9 mouse cellular contexts compared by ENCODE assay signal in the genomic region with DNA sequence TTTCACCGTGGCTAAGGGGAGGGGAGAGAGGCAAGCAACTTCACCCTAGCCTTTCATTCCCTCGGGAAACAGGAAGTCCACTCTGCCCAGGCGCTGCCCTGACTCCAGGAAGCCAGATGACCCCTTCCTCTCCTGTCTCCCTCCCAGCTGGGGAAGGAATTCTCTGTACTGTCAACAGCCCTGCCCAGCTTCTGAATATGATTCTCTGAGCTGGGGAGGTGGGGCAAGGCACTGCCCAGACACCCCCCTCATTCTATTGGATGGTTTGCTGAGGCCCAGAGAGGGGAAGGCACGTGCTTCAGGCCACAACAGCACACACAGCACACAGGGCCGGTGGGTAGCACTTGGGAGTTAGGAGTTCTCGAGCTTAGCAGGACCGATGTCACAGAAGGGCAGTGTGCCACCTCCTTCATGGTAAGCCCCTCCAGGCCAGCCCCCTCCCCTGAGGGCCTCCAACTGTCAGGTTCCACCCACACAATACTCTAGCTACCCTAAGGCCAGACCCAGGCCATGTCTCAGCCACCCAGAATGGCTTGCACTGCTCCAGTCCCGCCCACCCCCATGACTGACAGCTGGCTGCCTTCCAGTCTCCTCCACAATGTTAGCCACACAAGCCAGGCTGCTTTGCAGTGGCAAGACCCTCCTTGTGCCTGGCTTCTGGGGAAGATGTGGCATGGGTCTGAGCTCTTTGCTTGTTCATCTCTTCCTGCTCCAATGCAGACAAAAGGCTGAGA. TPM values are rescaled to one million over a fixed set of nuclear protein-coding genes. Genes with fewer than 3 reads are reported as not detected.
DNase-seq lines count a peak whose midpoint lies in the region; ATAC-seq lines count a peak whose summit lies in the region.
"Had no signal": no experiment of that assay in that cellular context is flagged by ENCODE, and none has a peak within 500 bp of the region (broad histone marks: within the 10 kb centered on the region; RNA-seq: fewer than 3 reads in every experiment).

No protein-coding gene starts in this region.

- H3K27me3 ChIP-seq in limb, embryonic 13.5 days = no peaks in the 10 kb centered on the region
- H3K27me3 ChIP-seq in midbrain, embryonic 16.5 days (ENCODE audit: control insufficient read depth, insufficient read depth, low read depth, low read length) = no peaks in the 10 kb centered on the region

- no peaks in the 10 kb centered on the region for H3K9me3 ChIP-seq in limb, embryonic 13.5 days
- H3K9me3 ChIP-seq in midbrain, embryonic 16.5 days (replicated peaks; ENCODE audit: control insufficient read depth, low read length, poor library complexity, severe bottlenecking) = no peaks in the 10 kb centered on the region

- H3K4me1 ChIP-seq in limb, embryonic 13.5 days = peaks cover 46% of the 10 kb centered on the region
- H3K4me1 ChIP-seq in midbrain, embryonic 16.5 days (ENCODE audit: control insufficient read depth, insufficient read depth, low read length) = peaks cover 22% of the 10 kb centered on the region

- peak; percentile 70 for DNase-seq in adrenal gland, postnatal 10 days
- DNase-seq in adrenal gland, adult 8-10 months = no peak
- DNase-seq in embryo, embryonic 11 days = peak; percentile 70
- no peak for DNase-seq in T-cell, adult 2 months (ENCODE audit: low spot score)
- DNase-seq in spleen, postnatal 36 days (ENCODE audit: low spot score in 2 of 2) = no peak

- peak; percentile 44 to 49; a peak in 2 of 4 replicates for ATAC-seq in hematopoietic stem cell, adult 5-6 weeks (replicated peaks in 1 of 2; ENCODE audit: insufficient read depth in 1 of 2, low FRiP score in 2 of 2, low TSS enrichment in 1 of 2, low read depth in 1 of 2, poor library complexity in 2 of 2, severe bottlenecking in 2 of 2)
- ATAC-seq in limb, embryonic 13.5 days (ENCODE audit: low FRiP score, low read depth) = peak; percentile 34
- peak; percentile 57 for ATAC-seq in midbrain, embryonic 16.5 days

- no peak overlapping the region; the same call in 1 of the 2 replicates for H3K27ac ChIP-seq in limb, embryonic 13.5 days
- no peak overlapping the region for H3K27ac ChIP-seq in midbrain, embryonic 16.5 days (ENCODE audit: low read length)

- no peak overlapping the region for H3K4me3 ChIP-seq in limb, embryonic 13.5 days
- no peak overlapping the region for H3K4me3 ChIP-seq in midbrain, embryonic 16.5 days (ENCODE audit: low read depth, low read length)
- H3K4me3 ChIP-seq: erythroblast, embryonic 14.5 days had no signal

- no peak overlapping the region for H3K4me2 ChIP-seq in limb, embryonic 13.5 days (replicated peaks)
- H3K4me2 ChIP-seq in midbrain, embryonic 16.5 days (ENCODE audit: low read length) = no peak overlapping the region

- no peaks in the 10 kb centered on the region for H3K36me3 ChIP-seq in limb, embryonic 13.5 days
- no peaks in the 10 kb centered on the region for H3K36me3 ChIP-seq in midbrain, embryonic 16.5 days (ENCODE audit: control insufficient read depth, insufficient read depth, low read length)

- WGBS in limb, embryonic 13.5 days = 38% methylated on average over 8 of the region's 8 CpGs
- WGBS in midbrain, embryonic 16.5 days = 52% methylated on average over 8 of the region's 8 CpGs

- H3K9ac ChIP-seq in limb, embryonic 13.5 days = no peak overlapping the region
- no peak overlapping the region for H3K9ac ChIP-seq in midbrain, embryonic 16.5 days (ENCODE audit: low read depth, low read length)

RNA-seq across cellular contexts. Expression of a gene that starts 48.9 kb away (rescaled TPM):
- total RNA-seq in adrenal gland, postnatal 10 days (2021) = 100 to 1,000 TPM; 149 to 179 TPM
- 100 to 1,000 TPM; 332 to 626 (median 448) TPM for total RNA-seq in adrenal gland, adult 8-10 months (2022)
- 1.9 and 3.3 TPM in 2 replicates for total RNA-seq in hematopoietic stem cell, adult 5-6 weeks (2017)
- polyA plus RNA-seq in limb, embryonic 13.5 days (2015; fragmentation: Nextera tagmentation; extraction: Ambion mirVana) = 38.6 and 42.6 TPM in 2 replicates
- polyA plus RNA-seq in midbrain, embryonic 16.5 days (2015; fragmentation: Nextera tagmentation; extraction: Ambion mirVana) = 188 and 205 TPM in 2 replicates

Comparison
In these comparisons a context has a peak if more than half of its experiments do, and no peak if none do; other contexts are left out.
1. DNase-seq: peak in adrenal gland, postnatal 10 days (single experiment) and embryo, embryonic 11 days (single experiment); none in adrenal gland, adult 8-10 months (single experiment), T-cell, adult 2 months (single experiment) and spleen, postnatal 36 days (0 of 2).
2. RNA of a gene that starts 48.9 kb away (total RNA-seq): 332 to 626 TPM in adrenal gland, adult 8-10 months and 149 to 179 TPM in adrenal gland, postnatal 10 days; 1.9 to 3.3 TPM in hematopoietic stem cell, adult 5-6 weeks; every median in the first group is over 10 times any median in the second.
3. Peak in every context shown above with its lines, with median percentiles within 50 percentile points of each other: ATAC-seq.